Mouse (Mus musculus): ENCODE results near the gene Lima1. TPM values are rescaled to one million over a fixed set of nuclear protein-coding genes. Genes with fewer than 3 reads are reported as not detected.

The Lima1 gene
- polyA plus RNA-seq, 1 experiment, result 140 TPM

DNA sequence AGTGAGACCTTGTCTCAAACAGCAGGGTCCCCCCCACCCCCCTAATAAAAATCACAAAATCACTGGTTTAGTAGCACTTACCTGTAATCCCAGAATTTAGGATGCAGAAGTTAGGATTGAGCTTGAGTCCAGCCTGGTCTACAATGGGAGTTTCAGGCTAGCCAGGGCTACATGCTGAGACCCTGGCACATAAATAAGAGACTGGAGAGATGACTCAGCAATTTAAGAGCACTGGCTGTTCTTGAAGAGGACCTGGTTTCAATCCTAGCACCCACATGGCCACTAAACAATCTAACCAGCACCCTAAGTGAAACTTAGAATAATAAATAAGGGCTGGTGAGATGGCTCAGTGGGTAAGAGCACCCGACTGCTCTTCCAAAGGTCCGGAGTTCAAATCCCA lies 144.1 kb downstream of the Lima1 start:
- peaks cover 25% of the 10 kb centered on the region for H3K79me2 ChIP-seq (ENCODE audit: control insufficient read depth, insufficient read depth)
- TF ChIP-seq POLR2A (IDR thresholded peaks at IDR 0.05; ENCODE audit: insufficient read length, low read depth) (no peak), USF1 (IDR thresholded peaks at IDR 0.05; ENCODE audit: low read depth) (no peak), E2F4 (IDR thresholded peaks at IDR 0.05; ENCODE audit: insufficient read depth) (no peak)
- H3K27me3 ChIP-seq (ENCODE audit: control insufficient read depth, insufficient read depth, insufficient read length), result no peaks in the 10 kb centered on the region
- H3K36me3 ChIP-seq (ENCODE audit: control insufficient read depth, insufficient read depth), result peaks cover 37% of the 10 kb centered on the region
- H3K4me3 ChIP-seq, result no peak overlapping the region
- H3ac ChIP-seq (ENCODE audit: control insufficient read depth, insufficient read length), result no peak overlapping the region
- H3K4me2 ChIP-seq (ENCODE audit: low read depth), result no peak overlapping the region

GRCm38 (mm10) chr15:99729056-99729783 lies 146.0 kb downstream of the Lima1 start:
- no peak overlapping the region for H3K4me3 ChIP-seq
- H3ac ChIP-seq (ENCODE audit: control insufficient read depth, insufficient read length), result no peak overlapping the region
- no peak for TF ChIP-seq MYOG (IDR thresholded peaks at IDR 0.05; ENCODE audit: control insufficient read depth in 1 of 3, insufficient read depth in 1 of 3, insufficient read length in 2 of 3, low read depth in 2 of 3)
- no peaks in the 10 kb centered on the region for H3K27me3 ChIP-seq (ENCODE audit: control insufficient read depth, insufficient read depth, insufficient read length)
- H3K79me2 ChIP-seq (ENCODE audit: control insufficient read depth, insufficient read depth), result peaks cover 29% of the 10 kb centered on the region
- H3K36me3 ChIP-seq (ENCODE audit: control insufficient read depth, insufficient read depth), result peaks cover 31% of the 10 kb centered on the region
- no peak overlapping the region for H3K4me2 ChIP-seq (ENCODE audit: low read depth)

Other genes starting within 250 kb of the Lima1 start
- gene Racgap1, start 223.8 kb downstream of the Lima1 start, polyA plus RNA-seq (2012; fragmentation: generic; extraction: Trizol), result 99.0 TPM
- gene Asic1, start 205.1 kb downstream of the Lima1 start, polyA plus RNA-seq (2012; fragmentation: generic; extraction: Trizol), result 2.0 TPM
- gene Smarcd1, start 173.3 kb downstream of the Lima1 start, polyA plus RNA-seq (2012; fragmentation: generic; extraction: Trizol), result 18.9 TPM
- not detected for gene Gm17349, start 170.0 kb downstream of the Lima1 start, polyA plus RNA-seq (2012; fragmentation: generic; extraction: Trizol)
- 6.9 TPM for gene Gpd1, start 157.9 kb downstream of the Lima1 start, polyA plus RNA-seq (2012; fragmentation: generic; extraction: Trizol)
- 410 TPM for gene Cox14, start 149.8 kb downstream of the Lima1 start, polyA plus RNA-seq (2012; fragmentation: generic; extraction: Trizol)
- 68.6 TPM for gene Cers5, start 102.6 kb downstream of the Lima1 start, polyA plus RNA-seq (2012; fragmentation: generic; extraction: Trizol)
- gene Fam186a, start 91.6 kb upstream of the Lima1 start, polyA plus RNA-seq (2012; fragmentation: generic; extraction: Trizol), result 0.22 TPM
- 15.9 TPM for gene Larp4, start 94.6 kb upstream of the Lima1 start, polyA plus RNA-seq (2012; fragmentation: generic; extraction: Trizol)
- 7.3 TPM for gene Dip2b, start 163.2 kb upstream of the Lima1 start, polyA plus RNA-seq (2012; fragmentation: generic; extraction: Trizol)